Mouse (Mus musculus) forebrain, embryonic 10.5 days (tissue): Measurements from ENCODE around the gene Ergic3. TPM values are rescaled to one million over a fixed set of nuclear protein-coding genes. Genes with fewer than 3 reads are reported as not detected.
A peak's percentile ranks its signal among the peaks of the same experiment; 100 is the strongest.

Source experiments
- DNase-seq: peaks from one replicate; pipeline ENCODE4 v3.0.0-alpha.2; 2017; ENCODE audit warnings: low spot score; ENCODE audit errors: extremely low spot score
- H3K27ac ChIP-seq: fragments of 300-500 bp; sonication (generic); 2 replicates; pipeline ENCODE4 v1.5.1; 2016; ENCODE audit warnings: mild to moderate bottlenecking
- H3K27me3 ChIP-seq: fragments of 300-500 bp; sonication (generic); 2 replicates; pipeline ENCODE4 v1.6.1; 2016; ENCODE audit warnings: mild to moderate bottlenecking; ENCODE audit not compliant: poor library complexity, severe bottlenecking
- H3K36me3 ChIP-seq: fragments of 300-500 bp; sonication (generic); replicated peaks from 2 replicates; pipeline ENCODE4 v1.6.1; 2016; ENCODE audit warnings: mild to moderate bottlenecking, moderate library complexity
- H3K4me1 ChIP-seq: fragments of 300-500 bp; sonication (generic); 2 replicates; pipeline ENCODE4 v1.6.1; 2016
- H3K4me3 ChIP-seq: fragments of 300-500 bp; sonication (generic); 2 replicates; pipeline ENCODE4 v1.5.1; 2016; ENCODE audit warnings: mild to moderate bottlenecking, moderate library complexity
- H3K9me3 ChIP-seq: fragments of 300-500 bp; sonication (generic); 2 replicates; pipeline ENCODE4 v1.6.1; 2016; ENCODE audit warnings: mild to moderate bottlenecking, moderate library complexity
- WGBS: fragments of 180-500 bp; shearing (Covaris S2); methylation state at CpG from one replicate; pipeline ENCODE4 v1.1.7; 2016; 5-methylcytosine and 5-hydroxymethylcytosine counted together
- polyA plus RNA-seq: library from polyadenylated mRNA; unstranded; fragments of >200 nt; fragmentation: Nextera tagmentation; extraction: Ambion mirVana; gene quantifications from 2 replicates; pipeline ENCODE4 v1.2.1, GENCODE M21; 2016

The Ergic3 gene
- polyA plus RNA-seq = 194 and 199 TPM in 2 replicates

DNA sequence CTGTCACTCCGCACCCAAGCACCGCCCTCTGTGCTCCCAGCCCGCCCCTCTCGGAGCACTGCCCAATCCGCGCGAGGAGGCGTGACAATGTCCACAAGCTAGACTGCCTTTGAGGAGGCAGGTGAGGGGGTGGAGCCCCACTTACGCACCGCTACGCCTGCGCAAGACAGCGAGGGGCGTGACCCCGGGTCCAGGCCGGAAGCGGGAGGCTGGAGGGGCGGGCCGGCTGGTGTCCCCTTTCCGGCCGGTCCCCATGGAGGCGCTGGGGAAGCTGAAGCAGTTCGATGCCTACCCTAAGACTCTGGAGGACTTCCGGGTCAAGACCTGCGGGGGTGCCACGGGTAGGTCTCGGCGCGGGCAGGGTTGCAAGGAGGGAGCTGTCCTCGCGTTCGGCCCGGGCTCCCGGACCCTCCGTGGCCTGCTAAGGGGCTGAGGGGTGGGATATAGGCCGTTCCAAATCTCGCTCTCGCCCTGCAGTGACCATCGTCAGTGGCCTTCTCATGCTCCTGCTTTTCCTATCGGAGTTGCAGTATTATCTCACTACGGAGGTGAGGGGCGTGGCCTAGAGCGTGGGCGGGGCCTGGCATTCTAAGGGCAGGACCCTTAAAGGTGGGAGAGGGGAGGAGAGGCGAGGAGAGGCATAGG lies at the start of gene Ergic3, which contains the start of gene 6430550D23Rik:
Gene Ergic3, plus strand, starts transcription at position 158 of the 645 bp plus-strand sequence.
Gene 6430550D23Rik, minus strand, starts transcription at position 90 of the 645 bp plus-strand sequence.
- Histone ChIP-seq H3K9me3 (peaks cover 4% of the 10 kb centered on the region; the same call in 1 of the 2 replicates), H3K27ac (peak within 1 kb of the TSS; percentile 90), H3K27me3 (no peaks in the 10 kb centered on the region), H3K4me3 (peak within 1 kb of the TSS; percentile 90), H3K36me3 (peaks cover 47% of the 10 kb centered on the region), H3K4me1 (peaks cover 20% of the 10 kb centered on the region)
- under 1% methylated on average over 45 of the region's 45 CpGs for WGBS
- peak; percentile 98 for DNase-seq

DNA sequence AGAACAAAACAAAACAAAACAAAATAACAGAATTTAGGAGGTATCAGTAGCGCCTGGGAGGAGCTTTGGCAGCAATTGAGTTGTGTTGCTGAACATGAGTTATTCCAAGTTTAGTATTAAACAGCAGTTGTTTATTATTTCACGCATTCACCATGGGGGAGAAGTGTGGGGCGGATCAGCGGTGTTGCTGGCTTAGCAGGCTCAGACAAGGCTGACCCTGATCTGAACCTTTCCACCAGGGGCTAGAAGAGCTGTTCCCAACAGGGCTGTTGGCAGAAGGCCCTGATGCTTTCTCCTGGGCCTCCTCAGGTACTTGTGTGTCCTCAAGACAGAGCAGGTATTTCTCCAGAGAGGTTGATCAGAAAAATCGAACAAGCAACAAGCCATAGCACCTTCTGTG lies 47.9 kb upstream of the Ergic3 start:
- no peak overlapping the region for H3K27ac ChIP-seq
- DNase-seq = no peak
- H3K4me1 ChIP-seq = peaks cover 13% of the 10 kb centered on the region
- H3K36me3 ChIP-seq = peaks cover 61% of the 10 kb centered on the region
- H3K27me3 ChIP-seq = no peaks in the 10 kb centered on the region
- no peaks in the 10 kb centered on the region for H3K9me3 ChIP-seq
- no peak overlapping the region for H3K4me3 ChIP-seq
- 93% methylated on average over 5 of the region's 5 CpGs for WGBS

DNA sequence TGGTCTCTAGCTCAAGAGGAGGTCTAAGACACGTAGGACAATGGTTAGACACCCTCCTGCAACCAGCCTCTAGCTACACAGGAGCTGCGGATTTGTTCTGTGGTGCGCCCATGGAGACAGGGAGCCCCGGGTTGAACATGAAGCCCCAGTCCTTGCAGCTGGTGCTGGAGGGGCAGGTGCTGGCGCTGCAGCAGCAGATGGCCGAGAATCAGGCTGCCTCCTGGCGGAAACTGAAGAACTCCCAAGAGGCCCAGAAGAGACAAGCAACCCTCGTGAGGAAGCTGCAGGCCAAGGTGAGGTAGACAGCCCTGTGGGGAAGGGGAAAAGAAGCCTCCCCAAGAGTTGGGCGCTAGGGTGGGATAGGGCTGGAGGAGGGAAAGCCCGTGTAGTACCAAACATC lies 46.0 kb upstream of the Ergic3 start:
- DNase-seq = no peak
- no peak overlapping the region for H3K4me3 ChIP-seq
- peaks cover 12% of the 10 kb centered on the region for H3K4me1 ChIP-seq
- H3K36me3 ChIP-seq = peaks cover 80% of the 10 kb centered on the region
- no peaks in the 10 kb centered on the region for H3K9me3 ChIP-seq
- no peaks in the 10 kb centered on the region for H3K27me3 ChIP-seq
- WGBS = 85% methylated on average over 10 of the region's 10 CpGs
- H3K27ac ChIP-seq = no peak overlapping the region

GRCm38 (mm10) chr2:155962991-155963390 lies 44.9 kb upstream of the Ergic3 start:
- Histone ChIP-seq H3K4me3 (no peak overlapping the region), H3K27me3 (no peaks in the 10 kb centered on the region), H3K4me1 (0 out of 2 replicates have a peak, but pooled peaks cover 3% of the 10 kb centered on the region), H3K9me3 (no peaks in the 10 kb centered on the region), H3K36me3 (peaks cover 91% of the 10 kb centered on the region), H3K27ac (no peak overlapping the region)
- WGBS = 57% methylated on average over 1 of the region's 1 CpGs
- no peak for DNase-seq

- H3K27me3 ChIP-seq = no peaks in the 10 kb centered on the region
- WGBS = 88% methylated on average over 6 of the region's 6 CpGs
- no peaks in the 10 kb centered on the region for H3K4me1 ChIP-seq
- H3K36me3 ChIP-seq = peaks cover 96% of the 10 kb centered on the region
- DNase-seq = no peak
- no peak overlapping the region for H3K27ac ChIP-seq
- H3K4me3 ChIP-seq = no peak overlapping the region
- H3K9me3 ChIP-seq = no peaks in the 10 kb centered on the region
Observed at GRCm38 (mm10) chr2:155973348-155973747, 34.5 kb upstream of the Ergic3 start.

GRCm38 (mm10) chr2:155974087-155974731 lies 33.6 kb upstream of the Ergic3 start:
- no peak for DNase-seq
- Histone ChIP-seq H3K27ac (no peak overlapping the region), H3K9me3 (no peaks in the 10 kb centered on the region), H3K27me3 (no peaks in the 10 kb centered on the region), H3K36me3 (peaks cover 96% of the 10 kb centered on the region), H3K4me3 (no peak overlapping the region), H3K4me1 (no peaks in the 10 kb centered on the region)
- 85% methylated on average over 14 of the region's 14 CpGs for WGBS

- no peak overlapping the region for H3K27ac ChIP-seq
Observed at GRCm38 (mm10) chr2:155979328-155979991, 28.4 kb upstream of the Ergic3 start.

DNA sequence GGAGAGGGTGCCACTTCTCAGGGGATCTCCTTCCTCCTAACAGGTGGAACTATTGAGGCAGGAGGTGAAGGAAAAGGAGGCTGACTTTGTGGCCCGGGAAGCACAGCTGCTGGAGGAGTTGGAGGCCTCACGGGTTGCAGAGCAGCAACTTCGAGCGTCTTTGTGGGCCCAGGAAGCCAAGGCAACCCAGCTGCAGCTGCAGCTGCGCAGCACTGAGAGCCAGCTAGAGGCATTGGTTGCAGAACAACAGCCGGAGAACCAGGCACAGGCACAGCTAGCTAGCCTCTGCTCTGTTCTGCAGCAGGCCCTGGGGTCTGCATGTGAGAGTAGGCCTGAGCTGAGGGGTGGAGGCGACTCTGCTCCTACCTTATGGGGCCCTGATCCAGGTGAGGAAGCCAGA lies 22.1 kb upstream of the Ergic3 start:
- WGBS = 95% methylated on average over 7 of the region's 7 CpGs
- Histone ChIP-seq H3K4me1 (no peaks in the 10 kb centered on the region), H3K36me3 (peaks cover 100% of the 10 kb centered on the region), H3K27me3 (no peaks in the 10 kb centered on the region), H3K4me3 (no peak overlapping the region), H3K27ac (no peak overlapping the region), H3K9me3 (no peaks in the 10 kb centered on the region)
- no peak for DNase-seq

More at GRCm38 (mm10) chr2:155979328-155979991, 28.4 kb upstream of the Ergic3 start:
- H3K27me3 ChIP-seq = no peaks in the 10 kb centered on the region
- 87% methylated on average over 5 of the region's 5 CpGs for WGBS
- no peak for DNase-seq
- no peak overlapping the region for H3K4me3 ChIP-seq
- peaks cover 100% of the 10 kb centered on the region for H3K36me3 ChIP-seq
- H3K9me3 ChIP-seq = no peaks in the 10 kb centered on the region
- H3K4me1 ChIP-seq = no peaks in the 10 kb centered on the region

- no peak overlapping the region for H3K27ac ChIP-seq
- 96% methylated on average over 6 of the region's 6 CpGs for WGBS
- H3K4me3 ChIP-seq = no peak overlapping the region
- H3K36me3 ChIP-seq = peaks cover 100% of the 10 kb centered on the region
- no peaks in the 10 kb centered on the region for H3K27me3 ChIP-seq
- H3K9me3 ChIP-seq = no peaks in the 10 kb centered on the region
- no peaks in the 10 kb centered on the region for H3K4me1 ChIP-seq
- DNase-seq = no peak
Observed at GRCm38 (mm10) chr2:155987131-155987530, 20.7 kb upstream of the Ergic3 start.

DNA sequence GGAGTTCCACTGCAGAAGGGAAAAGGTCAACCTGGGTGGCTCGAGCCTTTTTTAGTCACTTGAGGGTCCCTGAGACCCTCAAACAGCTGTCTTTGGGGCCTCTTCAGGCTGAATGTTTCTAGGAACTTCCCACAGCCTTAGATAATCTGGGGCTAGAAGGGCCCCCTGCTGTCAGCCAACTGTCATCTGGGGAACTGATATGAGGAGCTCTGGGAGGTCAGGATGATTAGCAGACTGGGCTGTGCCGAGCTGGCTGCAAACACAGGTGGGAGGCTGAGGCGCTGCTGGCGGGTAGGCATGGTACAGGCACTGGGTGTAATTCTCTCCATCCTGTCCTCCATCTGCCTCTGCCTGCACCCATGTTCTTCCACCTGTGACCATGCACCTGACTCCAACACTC lies 18.8 kb upstream of the Ergic3 start:
- DNase-seq = no peak

DNA sequence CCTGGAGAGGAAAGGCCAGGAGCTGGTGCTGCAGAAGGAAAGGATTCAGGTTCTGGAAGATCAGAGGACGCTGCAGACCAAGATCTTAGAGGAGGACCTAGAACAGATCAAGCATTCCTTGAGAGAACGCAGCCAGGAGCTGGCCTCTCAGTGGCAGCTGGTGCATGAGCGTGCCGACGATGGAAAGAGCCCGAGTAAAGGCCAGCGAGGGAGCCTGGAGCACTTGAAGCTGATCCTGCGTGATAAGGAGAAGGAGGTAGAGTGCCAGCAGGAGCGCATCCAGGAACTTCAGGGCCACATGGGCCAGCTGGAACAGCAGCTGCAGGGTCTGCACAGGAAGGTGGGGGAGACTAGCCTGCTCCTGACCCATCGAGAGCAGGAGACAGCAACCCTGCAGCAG lies 16.7 kb upstream of the Ergic3 start:
- DNase-seq = no peak
- H3K4me1 ChIP-seq = no peaks in the 10 kb centered on the region
- 93% methylated on average over 10 of the region's 10 CpGs for WGBS
- no peaks in the 10 kb centered on the region for H3K9me3 ChIP-seq
- H3K36me3 ChIP-seq = peaks cover 100% of the 10 kb centered on the region
- H3K27me3 ChIP-seq = no peaks in the 10 kb centered on the region
- no peak overlapping the region for H3K27ac ChIP-seq
- H3K4me3 ChIP-seq = no peak overlapping the region

More for the DNA sequence above, 18.8 kb upstream of the Ergic3 start:
- Histone ChIP-seq H3K27me3 (no peaks in the 10 kb centered on the region), H3K9me3 (no peaks in the 10 kb centered on the region), H3K27ac (peak overlapping the region; percentile 44; the same call in 1 of the 2 replicates), H3K36me3 (peaks cover 100% of the 10 kb centered on the region), H3K4me3 (0 out of 2 replicates have a peak overlapping the region, but pooled peaks have one; percentile 7), H3K4me1 (no peaks in the 10 kb centered on the region)
- 78% methylated on average over 4 of the region's 4 CpGs for WGBS

- Histone ChIP-seq H3K4me3 (no peak overlapping the region), H3K36me3 (peaks cover 100% of the 10 kb centered on the region)
- no peak for DNase-seq
Observed at GRCm38 (mm10) chr2:155991863-155992321, 16.0 kb upstream of the Ergic3 start.

More at GRCm38 (mm10) chr2:155991863-155992321, 16.0 kb upstream of the Ergic3 start:
- Histone ChIP-seq H3K27me3 (no peaks in the 10 kb centered on the region), H3K9me3 (no peaks in the 10 kb centered on the region), H3K27ac (no peak overlapping the region), H3K4me1 (no peaks in the 10 kb centered on the region)
- WGBS = 91% methylated on average over 14 of the region's 14 CpGs
